Mouse (Mus musculus) liver, adult (tissue): ENCODE data around the gene Zbtb16.

ENCODE experiments used
- GATA4 ChIP-seq: IDR thresholded peaks from 2 replicates; pipeline ENCODE4 v1.6.1; 2014; ENCODE audit warnings: mild to moderate bottlenecking, low read length; ENCODE audit not compliant: insufficient replicate concordance

The Zbtb16 gene

DNA sequence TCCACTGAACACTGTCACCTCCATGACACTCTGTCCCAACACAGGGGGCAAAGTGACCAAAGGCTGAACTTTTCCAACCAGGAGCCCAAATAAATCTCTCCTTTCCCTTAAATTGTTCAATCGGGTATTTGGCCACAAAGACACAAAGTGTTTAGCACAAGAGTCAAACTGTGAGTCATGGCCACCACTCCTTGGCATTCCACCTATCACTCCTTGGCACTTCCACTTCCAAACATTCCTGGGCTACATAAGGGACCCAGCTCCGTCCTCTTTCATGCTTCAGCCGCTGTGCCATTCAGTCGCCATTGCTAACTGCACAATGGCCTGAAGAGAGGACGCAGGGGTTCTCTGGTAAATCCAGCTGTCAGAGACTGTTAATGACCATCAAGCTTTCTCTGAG lies 151.9 kb downstream of the Zbtb16 start:
- TF ChIP-seq GATA4 = no peak

- no peak for TF ChIP-seq GATA4
These were observed 154.8 kb downstream of the Zbtb16 start for GRCm38 (mm10) chr9:48681193-48681592.

DNA sequence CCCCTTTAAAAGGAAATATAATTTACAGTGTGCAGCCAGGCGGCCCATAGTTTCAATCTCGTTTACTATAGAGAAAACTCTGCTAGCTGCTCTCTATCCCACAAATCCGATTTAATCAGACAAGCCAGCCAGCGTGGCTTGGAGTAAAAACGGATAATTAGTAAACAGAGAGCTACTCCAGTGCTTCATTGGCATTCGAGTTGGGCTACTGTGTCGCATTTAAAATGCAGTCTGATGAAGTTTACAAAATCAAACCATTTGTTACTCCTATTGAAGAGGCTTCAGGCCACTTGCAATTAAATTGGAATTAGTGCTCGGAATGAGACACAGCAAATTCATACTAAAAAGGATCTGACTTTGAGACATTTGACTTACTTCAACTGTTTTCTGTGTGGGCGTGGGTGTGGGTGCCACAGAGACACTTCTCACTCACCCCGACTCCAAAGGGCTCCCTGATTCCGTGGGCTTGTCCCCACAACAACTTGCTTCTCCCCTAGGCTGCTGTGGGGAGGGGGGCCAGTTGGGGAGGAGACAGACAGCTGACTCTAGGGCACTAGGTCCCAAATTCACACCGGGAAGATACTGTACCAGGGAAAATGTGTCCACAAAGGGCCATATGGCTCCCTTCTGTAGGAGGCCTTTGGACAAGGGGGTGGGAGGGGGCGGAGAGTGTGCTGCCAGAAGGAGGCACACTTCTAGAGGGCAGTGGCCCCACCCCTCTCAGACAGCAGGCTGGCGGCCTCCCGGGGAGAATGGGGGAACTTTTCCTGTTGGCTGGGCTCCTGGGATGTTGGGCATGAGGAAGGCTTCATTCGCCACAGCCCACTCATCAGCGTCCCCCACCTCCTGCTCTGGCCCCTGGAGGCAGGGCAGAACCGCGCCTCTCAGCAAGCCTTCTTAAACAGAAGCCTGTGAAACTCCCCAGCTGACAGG lies 157.3 kb downstream of the Zbtb16 start:
- TF ChIP-seq GATA4 = no peak

- no peak for TF ChIP-seq GATA4
These were observed 160.8 kb downstream of the Zbtb16 start for GRCm38 (mm10) chr9:48675151-48675790.

DNA sequence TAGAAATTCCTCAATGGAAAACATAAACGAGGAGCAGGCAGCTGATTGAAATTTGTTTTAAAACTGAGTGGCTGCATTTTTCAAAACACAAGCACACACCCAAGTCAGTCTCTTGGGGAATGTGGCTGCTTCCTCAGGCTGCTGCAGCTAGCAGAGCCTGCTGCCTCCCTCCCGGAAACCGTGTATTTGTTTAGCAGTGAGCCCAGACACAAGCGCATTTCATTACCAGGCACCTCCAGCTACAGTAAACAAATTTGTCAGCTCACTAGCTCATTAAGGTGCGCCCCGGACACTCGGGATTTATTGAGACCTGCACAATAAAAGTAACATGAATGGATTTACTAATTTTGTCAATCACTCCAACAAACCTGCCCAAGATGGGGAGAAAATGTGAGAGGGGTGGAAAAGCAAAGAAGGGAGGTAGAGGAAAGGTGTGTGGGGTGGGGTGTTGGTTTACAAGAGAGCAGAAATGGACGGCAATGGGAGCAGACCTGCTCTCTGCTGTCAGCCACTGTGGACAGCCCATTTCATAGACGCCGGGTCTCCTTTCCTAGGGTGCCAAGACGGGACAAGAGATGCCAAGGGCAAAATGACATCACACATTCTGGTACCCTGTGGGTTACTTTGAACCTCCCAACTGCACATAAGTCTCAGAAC lies 161.5 kb downstream of the Zbtb16 start:
- TF ChIP-seq GATA4 = no peak

DNA sequence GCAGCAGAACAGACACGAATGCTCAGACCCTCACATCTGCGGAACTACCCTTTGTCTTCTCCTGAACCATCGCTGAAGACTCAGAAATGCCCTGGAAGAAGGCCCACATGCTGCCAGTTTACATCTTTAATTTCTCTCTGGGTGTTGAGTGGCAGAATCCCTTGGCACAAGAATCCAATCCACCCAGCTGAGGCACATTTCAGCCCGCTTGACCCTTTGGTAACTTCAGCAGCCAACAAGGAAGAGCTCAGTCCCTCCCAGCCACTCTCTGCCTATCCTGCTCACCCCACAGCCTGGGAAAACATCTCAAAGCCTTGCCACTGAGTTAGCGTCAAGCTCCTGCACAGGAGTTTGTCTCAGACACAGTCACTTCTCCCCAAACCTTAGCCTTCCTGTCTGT lies 162.2 kb downstream of the Zbtb16 start:
- no peak for TF ChIP-seq GATA4

GRCm38 (mm10) chr9:48673213-48673612 lies 162.8 kb downstream of the Zbtb16 start:
- no peak for TF ChIP-seq GATA4

DNA sequence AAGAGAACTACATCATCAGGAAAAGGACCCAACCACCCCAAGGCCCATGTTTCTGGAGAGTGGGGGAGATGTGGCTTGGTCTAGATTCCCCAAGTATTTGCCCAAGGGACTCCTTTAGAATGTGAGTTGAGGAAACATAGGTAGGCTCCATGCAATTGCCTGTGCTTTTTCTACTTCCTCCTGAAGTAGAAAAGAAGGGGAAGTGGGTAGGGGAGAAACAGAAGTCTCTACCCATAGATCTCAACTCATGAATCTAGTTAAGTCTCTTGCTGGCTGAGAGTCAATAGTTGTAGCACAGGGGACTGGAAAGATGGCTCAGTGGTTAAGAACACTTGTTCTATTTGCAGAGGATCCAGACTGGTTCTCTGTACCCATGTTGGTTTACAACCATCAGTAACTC lies 164.2 kb downstream of the Zbtb16 start:
- TF ChIP-seq GATA4 = no peak

GRCm38 (mm10) chr9:48670156-48670555 lies 165.9 kb downstream of the Zbtb16 start:
- TF ChIP-seq GATA4 = no peak

- TF ChIP-seq GATA4 = no peak
These were observed 166.3 kb downstream of the Zbtb16 start for GRCm38 (mm10) chr9:48669672-48670071.

- no peak for TF ChIP-seq GATA4
These were observed 169.3 kb downstream of the Zbtb16 start for GRCm38 (mm10) chr9:48666702-48667101.

GRCm38 (mm10) chr9:48663052-48663433 lies 173.0 kb downstream of the Zbtb16 start:
- TF ChIP-seq GATA4 = no peak

- TF ChIP-seq GATA4 = no peak
These were observed 173.5 kb downstream of the Zbtb16 start for GRCm38 (mm10) chr9:48662361-48663051.

DNA sequence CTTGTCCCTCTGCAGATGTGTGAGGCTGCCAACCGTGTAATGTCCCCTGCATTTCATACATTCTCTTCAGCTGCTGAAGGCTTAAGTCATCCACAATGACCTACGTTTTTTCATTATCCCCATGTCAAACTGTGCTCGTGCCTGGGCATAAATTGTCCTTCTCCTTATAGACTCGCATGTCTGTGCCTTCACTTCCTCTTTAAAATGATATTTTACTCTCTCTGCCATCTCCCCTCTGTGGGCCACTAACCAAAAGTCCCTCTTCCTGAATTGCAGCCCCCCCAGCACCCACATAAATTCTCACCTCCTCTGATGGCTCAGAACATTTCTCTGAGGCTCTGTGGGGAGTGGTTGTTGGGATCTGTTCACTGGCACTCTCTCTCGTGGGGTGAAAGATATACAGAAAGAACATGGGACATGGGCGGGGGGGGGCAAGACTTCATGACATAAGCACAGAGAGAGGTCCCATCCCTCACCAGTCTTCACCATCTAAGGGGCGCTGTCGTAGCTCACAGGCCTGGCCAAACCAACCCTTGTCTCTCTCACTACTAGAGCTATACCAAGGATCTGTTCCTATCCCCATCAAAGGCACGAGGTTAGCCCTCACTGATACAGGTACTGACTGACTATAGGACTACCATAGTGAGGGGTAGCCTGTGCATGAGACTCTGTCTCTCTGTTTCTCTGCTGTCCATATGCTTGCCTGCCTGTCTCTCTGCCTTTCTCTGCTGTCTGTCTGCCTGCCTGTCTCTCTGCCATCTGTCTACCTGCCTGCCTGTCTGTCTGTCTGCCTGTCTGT lies 174.6 kb downstream of the Zbtb16 start:
- no peak for TF ChIP-seq GATA4

DNA sequence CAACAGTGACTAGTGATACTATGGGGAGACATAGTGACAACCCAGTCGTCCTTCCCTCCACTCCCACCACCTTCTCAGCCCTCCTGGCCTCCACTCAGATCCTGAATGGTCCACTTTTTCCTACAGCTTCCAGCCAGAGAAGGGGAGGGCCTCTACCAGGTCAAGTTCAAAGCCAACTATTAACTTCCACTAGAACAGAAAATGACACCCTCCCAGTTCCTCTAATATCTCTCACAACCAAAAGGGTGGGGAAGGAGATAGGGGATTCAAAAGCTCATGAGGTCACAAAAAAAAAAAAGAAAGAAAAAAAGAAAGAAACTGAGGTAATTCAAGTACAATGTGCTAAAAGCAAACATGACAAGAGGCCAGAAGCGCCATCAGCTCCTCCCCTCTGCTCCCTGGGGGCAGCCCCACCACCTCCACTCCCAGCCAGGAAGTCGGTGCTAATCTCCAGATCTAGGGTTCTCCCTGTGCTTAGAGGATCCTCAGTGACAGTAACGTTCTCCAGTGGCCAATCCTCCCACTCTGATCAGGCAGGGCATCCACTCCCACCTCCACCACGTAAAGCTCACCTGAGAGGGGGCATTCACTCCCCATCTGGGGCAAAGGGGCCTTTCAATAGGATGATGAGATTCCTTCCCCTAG lies 180.4 kb downstream of the Zbtb16 start:
- TF ChIP-seq GATA4 = no peak

- TF ChIP-seq GATA4 = no peak
These were observed 181.3 kb downstream of the Zbtb16 start for GRCm38 (mm10) chr9:48654730-48655129.
